Mouse (Mus musculus): ENCODE measurements at regions not wholly inside any gene's neighbourhood (a gene's known extent, or its start where the extent isn't known, plus 50 kb on each side); places are given as distances from the start of the nearest gene placed in this dataset.
A peak's percentile ranks its signal among the peaks of the same experiment; 100 is the strongest.

DNA sequence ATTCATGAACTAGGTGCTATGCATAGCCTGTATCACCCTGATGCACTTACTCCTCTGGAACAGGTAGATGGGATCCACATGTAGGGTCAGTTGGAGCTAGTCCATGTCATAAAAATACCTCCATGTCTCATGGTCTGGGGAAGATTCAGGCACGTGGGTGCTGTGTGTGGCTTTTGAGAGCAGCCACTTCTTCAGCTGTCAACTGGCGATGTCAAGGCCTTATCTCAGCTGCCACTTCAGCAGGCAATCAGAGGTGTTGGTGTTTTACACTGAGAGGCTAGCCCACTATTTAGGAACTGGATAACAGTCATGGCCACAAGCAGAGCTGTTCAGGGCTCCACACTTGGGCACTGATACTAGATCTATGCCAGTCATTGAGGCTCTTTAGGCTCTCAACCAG is 1912.0 kb upstream of the Lrrc6 start:
- DNase-seq (ENCODE audit: low spot score) (no peak), ATAC-seq (no peak)
- no peak overlapping the region for H3K9ac ChIP-seq (replicated peaks; ENCODE audit: low read length)
- H3K36me3 ChIP-seq (ENCODE audit: insufficient read depth, low read length) = no peaks in the 10 kb centered on the region
- H3K4me1 ChIP-seq (ENCODE audit: insufficient read depth, low read length) = no peaks in the 10 kb centered on the region
- H3K27ac ChIP-seq = no peak overlapping the region
- no peak overlapping the region for H3K4me2 ChIP-seq (ENCODE audit: low read depth, low read length)
- H3K4me3 ChIP-seq (ENCODE audit: low read length) = no peak overlapping the region
- WGBS = 85% methylated on average over 2 of the region's 2 CpGs
- H3K9me3 ChIP-seq (ENCODE audit: low read length) = no peaks in the 10 kb centered on the region
- TF ChIP-seq CTCF (IDR thresholded peaks at IDR 0.05; ENCODE audit: low read depth) = no peak
- no peaks in the 10 kb centered on the region; the same call in 1 of the 2 replicates for H3K27me3 ChIP-seq (ENCODE audit: insufficient read depth, low read length)

- no peak overlapping the region for H3K4me2 ChIP-seq (ENCODE audit: low read depth, low read length)
- no peak overlapping the region for H3K9ac ChIP-seq (replicated peaks; ENCODE audit: low read length)
- no peak overlapping the region for H3K27ac ChIP-seq
- ATAC-seq (no peak), DNase-seq (ENCODE audit: low spot score) (no peak)
- WGBS = 94% methylated on average over 3 of the region's 3 CpGs
- H3K4me3 ChIP-seq (ENCODE audit: low read length) = no peak overlapping the region
- no peaks in the 10 kb centered on the region for H3K9me3 ChIP-seq (ENCODE audit: low read length)
- no peaks in the 10 kb centered on the region; the same call in 1 of the 2 replicates for H3K27me3 ChIP-seq (ENCODE audit: insufficient read depth, low read length)
- H3K36me3 ChIP-seq (ENCODE audit: insufficient read depth, low read length) = no peaks in the 10 kb centered on the region
- no peaks in the 10 kb centered on the region for H3K4me1 ChIP-seq (ENCODE audit: insufficient read depth, low read length)
- TF ChIP-seq CTCF (IDR thresholded peaks at IDR 0.05; ENCODE audit: low read depth) = no peak
Measured at GRCm38 (mm10) chr15:68412156-68412555, 1911.4 kb upstream of the Lrrc6 start.

- Histone ChIP-seq H3K9me3 (ENCODE audit: low read length) (no peaks in the 10 kb centered on the region), H3K4me2 (ENCODE audit: low read depth, low read length) (no peak overlapping the region), H3K36me3 (ENCODE audit: insufficient read depth, low read length) (no peaks in the 10 kb centered on the region), H3K27ac (no peak overlapping the region), H3K4me1 (ENCODE audit: insufficient read depth, low read length) (no peaks in the 10 kb centered on the region), H3K4me3 (ENCODE audit: low read length) (no peak overlapping the region), H3K27me3 (ENCODE audit: insufficient read depth, low read length) (no peaks in the 10 kb centered on the region), H3K9ac (replicated peaks; ENCODE audit: low read length) (no peak overlapping the region)
- no peak for ATAC-seq
- TF ChIP-seq CTCF (IDR thresholded peaks at IDR 0.05; ENCODE audit: low read depth) = no peak
- DNase-seq (ENCODE audit: low spot score) = no peak
- 93% methylated on average over 3 of the region's 3 CpGs for WGBS
Measured at GRCm38 (mm10) chr15:68403554-68404070, 1902.9 kb upstream of the Lrrc6 start.

DNA sequence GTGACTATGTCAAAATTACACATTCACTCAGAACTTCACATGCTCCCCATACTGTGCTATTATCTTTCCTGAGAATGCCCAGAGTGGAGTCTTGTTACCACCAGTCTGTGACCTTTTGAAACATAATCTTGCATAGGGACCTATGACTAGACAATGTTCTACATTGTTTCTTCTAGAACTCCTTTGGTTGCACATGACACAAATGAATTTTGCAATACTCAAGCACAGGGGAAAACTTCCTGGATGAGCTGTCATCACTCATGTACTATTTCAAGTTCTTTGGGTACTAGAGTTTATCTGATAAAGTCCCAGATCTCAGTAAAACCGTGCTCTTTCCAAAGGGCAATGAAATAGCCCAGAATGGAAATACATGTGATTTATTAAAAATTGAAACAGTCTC is 1901.0 kb upstream of the Lrrc6 start:
- H3K4me3 ChIP-seq (ENCODE audit: low read length) = no peak overlapping the region
- H3K27me3 ChIP-seq (ENCODE audit: insufficient read depth, low read length) = no peaks in the 10 kb centered on the region
- H3K9me3 ChIP-seq (ENCODE audit: low read length) = no peaks in the 10 kb centered on the region
- DNase-seq (ENCODE audit: low spot score) = no peak
- H3K4me2 ChIP-seq (ENCODE audit: low read depth, low read length) = no peak overlapping the region
- H3K36me3 ChIP-seq (ENCODE audit: insufficient read depth, low read length) = no peaks in the 10 kb centered on the region
- ATAC-seq = no peak
- no peak overlapping the region for H3K9ac ChIP-seq (replicated peaks; ENCODE audit: low read length)
- no peak overlapping the region for H3K27ac ChIP-seq
- H3K4me1 ChIP-seq (ENCODE audit: insufficient read depth, low read length) = no peaks in the 10 kb centered on the region
- no peak for TF ChIP-seq CTCF (IDR thresholded peaks at IDR 0.05; ENCODE audit: low read depth)
- 80% methylated on average over 1 of the region's 1 CpGs for WGBS

DNA sequence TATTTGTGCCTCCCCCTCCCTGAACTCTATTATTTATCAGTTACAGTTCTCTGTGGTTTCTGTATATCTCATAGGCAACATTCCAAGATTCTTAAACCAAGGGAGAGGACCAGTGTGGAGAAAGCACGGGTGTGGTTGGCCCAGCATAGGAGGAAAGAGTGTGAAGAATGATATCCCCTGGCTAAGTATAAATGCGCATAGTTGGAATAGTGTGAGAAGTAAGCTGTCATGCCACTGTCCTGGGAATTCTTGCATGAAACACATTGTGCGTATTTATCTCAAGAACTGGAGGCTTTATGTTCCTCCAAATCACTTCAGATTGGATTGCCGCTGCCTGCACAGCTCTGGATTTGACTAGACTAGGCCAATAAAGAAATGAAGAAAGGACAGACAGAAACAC is 1900.3 kb upstream of the Lrrc6 start:
- no peak for DNase-seq (ENCODE audit: low spot score)
- H3K9ac ChIP-seq (replicated peaks; ENCODE audit: low read length) = no peak overlapping the region
- ATAC-seq = no peak
- TF ChIP-seq CTCF (IDR thresholded peaks at IDR 0.05; ENCODE audit: low read depth) = no peak
- H3K4me1 ChIP-seq (ENCODE audit: insufficient read depth, low read length) = no peaks in the 10 kb centered on the region
- no peak overlapping the region for H3K4me3 ChIP-seq (ENCODE audit: low read length)
- no peak overlapping the region for H3K4me2 ChIP-seq (ENCODE audit: low read depth, low read length)
- H3K27ac ChIP-seq = no peak overlapping the region
- whole genome bisulfite sequencing = 88% methylated on average over 4 of the region's 4 CpGs
- no peaks in the 10 kb centered on the region for H3K36me3 ChIP-seq (ENCODE audit: insufficient read depth, low read length)
- H3K9me3 ChIP-seq (ENCODE audit: low read length) = no peaks in the 10 kb centered on the region
- H3K27me3 ChIP-seq (ENCODE audit: insufficient read depth, low read length) = no peaks in the 10 kb centered on the region

- Histone ChIP-seq H3K27ac (no peak overlapping the region), H3K9ac (replicated peaks; ENCODE audit: low read length) (no peak overlapping the region), H3K9me3 (ENCODE audit: low read length) (no peaks in the 10 kb centered on the region), H3K4me3 (ENCODE audit: low read length) (no peak overlapping the region), H3K4me2 (ENCODE audit: low read depth, low read length) (no peak overlapping the region), H3K4me1 (ENCODE audit: insufficient read depth, low read length) (no peaks in the 10 kb centered on the region), H3K27me3 (ENCODE audit: insufficient read depth, low read length) (no peaks in the 10 kb centered on the region), H3K36me3 (ENCODE audit: insufficient read depth, low read length) (no peaks in the 10 kb centered on the region)
- 68% methylated on average over 6 of the region's 6 CpGs for WGBS
- no peak for TF ChIP-seq CTCF (IDR thresholded peaks at IDR 0.05; ENCODE audit: low read depth)
- ATAC-seq = no peak
- no peak for DNase-seq (ENCODE audit: low spot score)
Measured at GRCm38 (mm10) chr15:68396566-68396965, 1895.9 kb upstream of the Lrrc6 start.

GRCm38 (mm10) chr15:68394749-68395148 is 1894.0 kb upstream of the Lrrc6 start:
- Histone ChIP-seq H3K27ac (no peak overlapping the region), H3K4me2 (ENCODE audit: low read depth, low read length) (no peak overlapping the region), H3K9me3 (ENCODE audit: low read length) (no peaks in the 10 kb centered on the region), H3K4me3 (ENCODE audit: low read length) (no peak overlapping the region), H3K36me3 (ENCODE audit: insufficient read depth, low read length) (no peaks in the 10 kb centered on the region), H3K4me1 (ENCODE audit: insufficient read depth, low read length) (no peaks in the 10 kb centered on the region), H3K27me3 (ENCODE audit: insufficient read depth, low read length) (no peaks in the 10 kb centered on the region), H3K9ac (replicated peaks; ENCODE audit: low read length) (no peak overlapping the region)
- WGBS = 78% methylated on average over 1 of the region's 1 CpGs
- TF ChIP-seq CTCF (IDR thresholded peaks at IDR 0.05; ENCODE audit: low read depth) = peak; percentile 76
- ATAC-seq (0 out of 2 replicates have a peak, but pooled peaks have one; percentile 32), DNase-seq (ENCODE audit: low spot score) (peak; percentile 52)

All from hindbrain, postnatal 0 days (tissue).